Mouse (Mus musculus) liver, adult 2 months (tissue): ENCODE data around the gene Ppp1cc. TPM values are rescaled to one million over a fixed set of nuclear protein-coding genes. Genes with fewer than 3 reads are reported as not detected.
"Not testable (repeated sequence)": the region's sequence is repeated elsewhere in the genome, so short reads cannot be mapped to it uniquely, and the experiment has no call there.

Experiments
- DNase-seq: peaks from one replicate; pipeline ENCODE4 v3.0.0-alpha.2; 2011; ENCODE audit warnings: low read depth, low spot score; ENCODE audit errors: extremely low read depth
- H3K27ac ChIP-seq: fragments of 200-500 bp; replicated peaks from 2 replicates; pipeline ENCODE4 v1.5.1; 2012; ENCODE audit warnings: low read depth, mild to moderate bottlenecking, control low read depth, inconsistent platforms, low read length; ENCODE audit not compliant: insufficient read depth
- H3K27me3 ChIP-seq: fragments of 200-500 bp; 2 replicates; pipeline ENCODE4 v1.6.1; 2012; ENCODE audit warnings: mild to moderate bottlenecking, moderate library complexity, low read length, inconsistent platforms; ENCODE audit not compliant: control insufficient read depth, insufficient read depth
- H3K36me3 ChIP-seq: fragments of 200-500 bp; 2 replicates; pipeline ENCODE4 v1.6.1; 2012; ENCODE audit warnings: low read length, inconsistent platforms; ENCODE audit not compliant: control insufficient read depth, insufficient read depth
- H3K4me1 ChIP-seq: fragments of 200-500 bp; 2 replicates; pipeline ENCODE4 v1.6.1; 2011; ENCODE audit warnings: low read length; ENCODE audit not compliant: control insufficient read depth, insufficient read depth
- H3K4me3 ChIP-seq: fragments of 200-500 bp; 2 replicates; pipeline ENCODE4 v1.5.1; 2011; ENCODE audit warnings: low read depth, mild to moderate bottlenecking, control low read depth, low read length, moderate library complexity; ENCODE audit not compliant: insufficient read depth
- H3K79me2 ChIP-seq: fragments of 200-500 bp; 2 replicates; pipeline ENCODE4 v1.6.1; 2012; ENCODE audit warnings: inconsistent platforms, mild to moderate bottlenecking, low read length, moderate library complexity; ENCODE audit not compliant: control insufficient read depth, insufficient read depth
- H3K9ac ChIP-seq: fragments of 200-500 bp; 2 replicates; pipeline ENCODE4 v1.6.1; 2012; ENCODE audit warnings: low read depth, mild to moderate bottlenecking, control low read depth, inconsistent platforms, low read length
- CTCF ChIP-seq: fragments of 200-500 bp; IDR thresholded peaks from 2 replicates; pipeline ENCODE4 v1.5.1; 2011; ENCODE audit warnings: low read depth, low read length, control low read depth
- POLR2A ChIP-seq: fragments of 200-500 bp; IDR thresholded peaks from 2 replicates; pipeline ENCODE4 v1.6.1; 2011; ENCODE audit warnings: low read length, control low read depth; ENCODE audit not compliant: insufficient read depth; ENCODE audit errors: extremely low read depth
- WGBS: fragments of 180-500 bp; shearing (Covaris S2); methylation state at CpG from one replicate; pipeline ENCODE4 v1.1.7; 2018; 5-methylcytosine and 5-hydroxymethylcytosine counted together
- polyA plus RNA-seq: library from polyadenylated mRNA; depleted of rRNA; stranded (reverse); fragments of >200 nt; gene quantifications from 2 replicates; pipeline ENCODE4 v1.2.3, GENCODE M21; 2012
- total RNA-seq: library from RNA; depleted of rRNA; stranded (reverse); fragments of >200 nt; gene quantifications from 2 replicates; pipeline ENCODE4 v1.2.3, GENCODE M21; 2014

Gene Ppp1cc
- total and polyA plus RNA-seq, 2 experiments = 36.4 to 100 TPM

GRCm38 (mm10) chr5:122175961-122176360 is 17.9 kb downstream of the Ppp1cc start:
- Histone ChIP-seq H3K4me3 (no peak overlapping the region), H3K27ac (no peak overlapping the region), H3K4me1 (no peaks in the 10 kb centered on the region), H3K9ac (no peak overlapping the region), H3K36me3 (peaks cover 32% of the 10 kb centered on the region), H3K79me2 (no peaks in the 10 kb centered on the region), H3K27me3 (no peaks in the 10 kb centered on the region)
- 88% methylated on average over 7 of the region's 7 CpGs for WGBS
- no peak for DNase-seq
- TF ChIP-seq POLR2A (no peak), CTCF (no peak)

DNA sequence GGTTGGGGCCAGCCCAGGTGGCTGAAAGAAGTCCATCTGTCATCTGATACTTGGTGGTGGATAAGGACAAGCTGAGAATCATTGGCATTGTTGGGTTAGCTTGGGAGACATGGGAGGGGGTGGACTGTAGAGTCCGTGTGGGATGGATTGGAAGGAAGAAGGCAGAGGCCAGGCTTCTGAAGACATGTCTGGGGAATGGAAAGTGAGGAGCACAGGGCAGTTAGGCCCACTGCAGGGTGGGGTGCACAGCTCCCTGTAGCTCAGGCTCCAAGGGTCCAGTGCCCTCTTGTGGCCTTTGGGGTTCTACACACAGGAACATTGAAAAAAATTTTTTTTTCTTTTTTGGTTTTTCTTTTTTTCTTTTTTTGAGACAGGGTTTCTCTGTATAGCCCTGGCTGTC is 18.3 kb downstream of the Ppp1cc start:
- Histone ChIP-seq H3K27ac (no peak overlapping the region), H3K36me3 (peaks cover 27% of the 10 kb centered on the region), H3K27me3 (no peaks in the 10 kb centered on the region), H3K9ac (no peak overlapping the region), H3K4me1 (no peaks in the 10 kb centered on the region), H3K79me2 (no peaks in the 10 kb centered on the region), H3K4me3 (no peak overlapping the region)
- TF ChIP-seq POLR2A (no peak), CTCF (peak; percentile 68)
- WGBS = 64% methylated on average over 1 of the region's 1 CpGs
- DNase-seq = no peak

DNA sequence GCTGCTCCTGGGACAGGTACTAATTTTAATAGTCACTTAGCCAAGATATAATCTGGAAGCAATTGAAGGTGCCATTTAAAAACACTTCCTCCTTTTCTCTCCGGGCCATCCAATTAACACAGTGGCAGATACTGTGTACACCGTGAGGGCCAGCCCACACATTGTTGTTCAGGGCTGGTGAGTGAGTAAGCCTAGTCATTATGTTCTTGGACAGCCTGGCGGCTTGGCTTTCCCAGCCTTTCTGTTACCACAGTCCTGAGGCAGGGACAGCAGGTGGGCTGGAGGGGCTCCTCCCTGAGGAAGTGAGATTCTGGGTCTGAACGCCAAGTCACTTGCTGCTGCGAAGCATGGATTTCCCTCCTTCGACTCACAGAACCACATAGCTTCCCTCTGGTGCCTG is 21.6 kb downstream of the Ppp1cc start:
- 64% methylated on average over 6 of the region's 6 CpGs for WGBS

DNA sequence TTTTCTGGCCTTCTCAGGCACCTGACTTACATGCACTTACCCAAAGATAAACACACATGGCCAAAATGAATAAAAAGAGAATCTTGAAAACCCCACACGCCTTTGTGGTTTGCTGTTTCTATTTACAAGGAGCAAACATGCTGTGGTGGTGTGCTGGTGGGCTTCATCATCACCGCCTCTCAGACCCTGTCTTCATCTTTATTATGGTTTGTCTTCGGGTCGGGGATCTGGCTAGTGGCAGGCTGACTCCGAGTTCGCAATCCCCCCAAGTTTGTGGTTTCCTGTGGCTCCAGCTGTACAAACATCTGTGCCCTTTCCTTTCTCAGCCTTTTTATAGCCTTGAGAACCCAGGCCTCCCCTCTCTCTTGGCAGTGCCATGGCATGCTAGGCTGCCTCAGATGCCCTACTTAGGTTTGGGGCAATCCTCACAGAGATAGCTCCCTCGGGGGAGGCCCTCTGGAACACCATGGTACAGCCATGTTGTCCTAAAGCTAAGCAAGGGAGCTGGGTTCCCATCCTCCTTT is 26.3 kb downstream of the Ppp1cc start:
- TF ChIP-seq POLR2A (no peak), CTCF (no peak)
- no peak overlapping the region for H3K4me3 ChIP-seq
- 91% methylated on average over 7 of the region's 7 CpGs for WGBS

More for the DNA sequence above, 21.6 kb downstream of the Ppp1cc start:
- H3K79me2 ChIP-seq = no peaks in the 10 kb centered on the region
- no peak overlapping the region for H3K27ac ChIP-seq
- no peak for DNase-seq
- H3K36me3 ChIP-seq = peaks cover 6% of the 10 kb centered on the region; the same call in 1 of the 2 replicates
- H3K4me3 ChIP-seq = no peak overlapping the region
- H3K9ac ChIP-seq = no peak overlapping the region
- H3K4me1 ChIP-seq = no peaks in the 10 kb centered on the region
- TF ChIP-seq CTCF (no peak), POLR2A (no peak)
- no peaks in the 10 kb centered on the region for H3K27me3 ChIP-seq

GRCm38 (mm10) chr5:122184858-122185257 is 26.8 kb downstream of the Ppp1cc start:
- H3K27me3 ChIP-seq, H3K79me2 ChIP-seq, H3K9ac ChIP-seq, H3K27ac ChIP-seq, H3K4me1 ChIP-seq, DNase-seq, H3K4me3 ChIP-seq, H3K36me3 ChIP-seq: not testable (repeated sequence)
- WGBS = 96% methylated on average over 6 of the region's 6 CpGs

More for the DNA sequence above, 26.3 kb downstream of the Ppp1cc start:
- no peaks in the 10 kb centered on the region for H3K4me1 ChIP-seq
- no peak overlapping the region for H3K9ac ChIP-seq
- no peaks in the 10 kb centered on the region for H3K27me3 ChIP-seq
- no peaks in the 10 kb centered on the region for H3K79me2 ChIP-seq
- H3K27ac ChIP-seq = no peak overlapping the region
- H3K36me3 ChIP-seq = no peaks in the 10 kb centered on the region
- DNase-seq = no peak

- DNase-seq = no peak
- Histone ChIP-seq H3K4me1 (peaks cover 2% of the 10 kb centered on the region), H3K36me3 (no peaks in the 10 kb centered on the region), H3K27me3 (no peaks in the 10 kb centered on the region), H3K9ac (no peak overlapping the region), H3K27ac (no peak overlapping the region), H3K4me3 (no peak overlapping the region), H3K79me2 (no peaks in the 10 kb centered on the region)
- no peak for TF ChIP-seq CTCF
- no peak for TF ChIP-seq POLR2A
- WGBS = 26% methylated on average over 3 of the region's 3 CpGs
These were observed 31.0 kb downstream of the Ppp1cc start for GRCm38 (mm10) chr5:122189115-122189514.
